Mouse (Mus musculus): ENCODE measurements around the gene Foxl1. TPM values are rescaled to one million over a fixed set of nuclear protein-coding genes. Genes with fewer than 3 reads are reported as not detected.

Gene Foxl1
- polyA plus RNA-seq, 2 experiments = 0.18 to 0.40 TPM

DNA sequence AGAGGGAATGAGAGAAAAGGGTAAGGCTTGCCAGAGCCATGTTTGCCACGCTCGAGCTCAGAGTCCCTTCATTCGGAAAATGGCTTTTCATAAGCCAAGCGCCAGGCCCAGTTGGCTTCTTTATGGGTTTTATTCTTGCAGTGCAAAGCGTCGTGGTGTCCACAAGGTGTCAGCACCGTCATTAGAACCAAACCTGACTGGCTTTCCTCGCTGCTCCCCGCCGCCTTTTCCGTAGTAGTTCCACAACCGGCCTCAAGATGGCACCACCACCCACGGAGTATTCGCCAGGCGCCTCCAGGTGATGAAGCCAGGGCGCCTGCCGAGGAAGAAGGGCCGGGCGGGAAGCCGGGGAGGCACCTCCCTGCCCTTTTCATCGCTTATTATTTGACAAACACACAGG, 14.5 kb upstream of the Foxl1 start:
- TF ChIP-seq POLR2A (IDR thresholded peaks at IDR 0.05; ENCODE audit: borderline replicate concordance, extremely low read depth, insufficient read depth, insufficient read length) = no peak
- 1% methylated on average over 21 of the region's 21 CpGs for WGBS
- Histone ChIP-seq H3K4me2 (replicated peaks; ENCODE audit: low read depth, low read length, severe bottlenecking) (peak overlapping the region; percentile 7; the same call in 1 of the 2 replicates), H3K27me3 (ENCODE audit: control insufficient read depth, insufficient read depth, low read length) (peaks cover 38% of the 10 kb centered on the region), H3K27ac (replicated peaks; ENCODE audit: low read depth, low read length) (no peak overlapping the region), H3K36me3 (ENCODE audit: control insufficient read depth, insufficient read depth, low read length) (no peaks in the 10 kb centered on the region), H3K9me3 (ENCODE audit: control insufficient read depth, low read length) (no peaks in the 10 kb centered on the region), H3K9ac (ENCODE audit: low read depth, low read length, severe bottlenecking) (no peak overlapping the region), H3K4me3 (replicated peaks; ENCODE audit: low read length) (0 out of 2 replicates have a peak overlapping the region, but pooled peaks have one; percentile 7), H3K4me1 (ENCODE audit: control insufficient read depth, insufficient read depth, low read length) (no peaks in the 10 kb centered on the region; the same call in 1 of the 2 replicates)
- peak; percentile 41; the same call in 1 of the 2 replicates for ATAC-seq (ENCODE audit: low FRiP score, low read depth)
- peak; percentile 89 for DNase-seq (ENCODE audit: low spot score)

DNA sequence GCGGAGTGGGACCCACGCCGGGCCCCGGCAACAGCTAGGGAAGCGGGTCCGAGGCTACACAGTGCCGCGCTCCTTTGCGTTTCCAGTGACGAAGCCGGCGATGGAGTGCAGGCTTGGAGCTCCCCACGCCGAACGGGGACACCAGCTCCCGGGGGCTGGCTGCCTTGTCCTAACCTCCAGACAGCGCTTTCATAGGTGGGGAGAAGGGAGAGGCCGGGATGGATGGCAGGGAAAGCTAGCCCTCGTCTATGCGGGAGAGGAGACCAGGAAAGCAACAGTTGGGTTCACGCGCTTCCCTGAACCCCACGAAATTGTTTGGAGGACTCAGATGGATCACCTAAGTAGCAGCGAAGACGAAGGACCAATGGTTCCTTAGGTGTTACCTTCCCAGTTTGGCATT, 12.6 kb upstream of the Foxl1 start:
- Histone ChIP-seq H3K4me3 (replicated peaks; ENCODE audit: low read length) (peak overlapping the region; percentile 28), H3K36me3 (ENCODE audit: control insufficient read depth, insufficient read depth, low read length) (no peaks in the 10 kb centered on the region), H3K27ac (replicated peaks; ENCODE audit: low read depth, low read length) (no peak overlapping the region), H3K9ac (ENCODE audit: low read depth, low read length, severe bottlenecking) (no peak overlapping the region; the same call in 1 of the 2 replicates), H3K9me3 (ENCODE audit: control insufficient read depth, low read length) (no peaks in the 10 kb centered on the region), H3K4me1 (ENCODE audit: control insufficient read depth, insufficient read depth, low read length) (no peaks in the 10 kb centered on the region; the same call in 1 of the 2 replicates), H3K4me2 (replicated peaks; ENCODE audit: low read depth, low read length, severe bottlenecking) (peak overlapping the region; percentile 38), H3K27me3 (ENCODE audit: control insufficient read depth, insufficient read depth, low read length) (peaks cover 51% of the 10 kb centered on the region)
- no peak for TF ChIP-seq POLR2A (IDR thresholded peaks at IDR 0.05; ENCODE audit: borderline replicate concordance, extremely low read depth, insufficient read depth, insufficient read length)
- DNase-seq (ENCODE audit: low spot score) (no peak), ATAC-seq (ENCODE audit: low FRiP score, low read depth) (no peak)
- WGBS = 2% methylated on average over 25 of the region's 25 CpGs

DNA sequence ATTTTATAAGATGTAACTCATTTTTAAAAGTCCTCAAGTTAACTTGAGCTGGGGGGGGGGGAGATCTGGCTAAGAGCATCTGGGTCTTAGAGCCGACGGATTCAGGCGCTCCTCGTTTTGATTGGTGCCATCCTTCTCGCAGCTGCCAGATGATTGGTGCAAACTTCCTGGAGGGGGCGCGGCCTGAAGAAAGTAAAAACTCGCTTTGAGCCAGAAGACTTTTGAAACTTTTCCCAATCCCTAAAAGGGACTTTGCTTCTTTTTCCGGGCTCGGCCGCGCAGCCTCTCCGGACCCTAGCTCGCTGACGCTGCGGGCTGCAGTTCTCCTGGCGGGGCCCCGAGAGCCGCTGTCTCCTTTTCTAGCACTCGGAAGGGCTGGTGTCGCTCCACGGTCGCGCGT, 11.8 kb upstream of the Foxl1 start, which contains the start of gene Foxc2:
Gene Foxc2 (plus strand): TSS at position 224 of the 400 bp plus-strand sequence.
- H3K9me3 ChIP-seq (ENCODE audit: control insufficient read depth, low read length) = no peaks in the 10 kb centered on the region
- H3K4me3 ChIP-seq (replicated peaks; ENCODE audit: low read length) = peak within 1 kb of the TSS; percentile 62
- H3K4me2 ChIP-seq (replicated peaks; ENCODE audit: low read depth, low read length, severe bottlenecking) = peak within 1 kb of the TSS; percentile 84
- H3K36me3 ChIP-seq (ENCODE audit: control insufficient read depth, insufficient read depth, low read length) = peaks cover under 1% of the 10 kb centered on the region; the same call in 1 of the 2 replicates
- peak; percentile 81 for ATAC-seq (ENCODE audit: low FRiP score, low read depth)
- H3K9ac ChIP-seq (ENCODE audit: low read depth, low read length, severe bottlenecking) = peak within 1 kb of the TSS; percentile 71
- H3K4me1 ChIP-seq (ENCODE audit: control insufficient read depth, insufficient read depth, low read length) = no peaks in the 10 kb centered on the region; the same call in 1 of the 2 replicates
- DNase-seq (ENCODE audit: low spot score) = peak; percentile 96
- H3K27ac ChIP-seq (replicated peaks; ENCODE audit: low read depth, low read length) = peak within 1 kb of the TSS; percentile 84
- whole genome bisulfite sequencing = under 1% methylated on average over 25 of the region's 25 CpGs
- no peak for TF ChIP-seq POLR2A (IDR thresholded peaks at IDR 0.05; ENCODE audit: borderline replicate concordance, extremely low read depth, insufficient read depth, insufficient read length)
- peaks cover 59% of the 10 kb centered on the region for H3K27me3 ChIP-seq (ENCODE audit: control insufficient read depth, insufficient read depth, low read length)

DNA sequence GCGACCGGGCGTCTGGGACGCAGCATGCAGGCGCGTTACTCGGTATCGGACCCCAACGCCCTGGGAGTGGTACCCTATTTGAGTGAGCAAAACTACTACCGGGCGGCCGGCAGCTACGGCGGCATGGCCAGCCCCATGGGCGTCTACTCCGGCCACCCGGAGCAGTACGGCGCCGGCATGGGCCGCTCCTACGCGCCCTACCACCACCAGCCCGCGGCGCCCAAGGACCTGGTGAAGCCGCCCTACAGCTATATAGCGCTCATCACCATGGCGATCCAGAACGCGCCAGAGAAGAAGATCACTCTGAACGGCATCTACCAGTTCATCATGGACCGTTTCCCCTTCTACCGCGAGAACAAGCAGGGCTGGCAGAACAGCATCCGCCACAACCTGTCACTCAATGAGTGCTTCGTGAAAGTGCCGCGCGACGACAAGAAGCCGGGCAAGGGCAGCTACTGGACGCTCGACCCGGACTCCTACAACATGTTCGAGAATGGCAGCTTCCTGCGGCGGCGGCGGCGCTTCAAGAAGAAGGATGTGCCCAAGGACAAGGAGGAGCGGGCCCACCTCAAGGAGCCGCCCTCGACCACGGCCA, 11.1 kb upstream of the Foxl1 start:
- no peak for TF ChIP-seq POLR2A (IDR thresholded peaks at IDR 0.05; ENCODE audit: borderline replicate concordance, extremely low read depth, insufficient read depth, insufficient read length)
- DNase-seq (ENCODE audit: low spot score) (no peak), ATAC-seq (ENCODE audit: low FRiP score, low read depth) (peak; percentile 25; the same call in 1 of the 2 replicates)
- H3K4me1 ChIP-seq (ENCODE audit: control insufficient read depth, insufficient read depth, low read length) = no peaks in the 10 kb centered on the region; the same call in 1 of the 2 replicates
- H3K4me2 ChIP-seq (replicated peaks; ENCODE audit: low read depth, low read length, severe bottlenecking) = peak overlapping the region; percentile 84
- peaks cover 66% of the 10 kb centered on the region for H3K27me3 ChIP-seq (ENCODE audit: control insufficient read depth, insufficient read depth, low read length)
- H3K4me3 ChIP-seq (replicated peaks; ENCODE audit: low read length) = peak overlapping the region; percentile 62
- H3K36me3 ChIP-seq (ENCODE audit: control insufficient read depth, insufficient read depth, low read length) = peaks cover 8% of the 10 kb centered on the region; the same call in 1 of the 2 replicates
- under 1% methylated on average over 53 of the region's 55 CpGs for WGBS
- peak overlapping the region; percentile 84 for H3K27ac ChIP-seq (replicated peaks; ENCODE audit: low read depth, low read length)
- H3K9me3 ChIP-seq (ENCODE audit: control insufficient read depth, low read length) = no peaks in the 10 kb centered on the region
- H3K9ac ChIP-seq (ENCODE audit: low read depth, low read length, severe bottlenecking) = peak overlapping the region; percentile 71

DNA sequence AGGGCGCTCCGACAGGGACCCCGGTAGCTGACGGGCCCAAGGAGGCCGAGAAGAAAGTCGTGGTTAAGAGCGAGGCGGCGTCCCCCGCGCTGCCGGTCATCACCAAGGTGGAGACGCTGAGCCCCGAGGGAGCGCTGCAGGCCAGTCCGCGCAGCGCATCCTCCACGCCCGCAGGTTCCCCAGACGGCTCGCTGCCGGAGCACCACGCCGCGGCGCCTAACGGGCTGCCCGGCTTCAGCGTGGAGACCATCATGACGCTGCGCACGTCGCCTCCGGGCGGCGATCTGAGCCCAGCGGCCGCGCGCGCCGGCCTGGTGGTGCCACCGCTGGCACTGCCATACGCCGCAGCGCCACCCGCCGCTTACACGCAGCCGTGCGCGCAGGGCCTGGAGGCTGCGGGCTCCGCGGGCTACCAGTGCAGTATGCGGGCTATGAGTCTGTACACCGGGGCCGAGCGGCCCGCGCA, 10.5 kb upstream of the Foxl1 start:
- under 1% methylated on average over 39 of the region's 62 CpGs for WGBS
- TF ChIP-seq POLR2A (IDR thresholded peaks at IDR 0.05; ENCODE audit: borderline replicate concordance, extremely low read depth, insufficient read depth, insufficient read length) = no peak
- peak overlapping the region; percentile 84 for H3K27ac ChIP-seq (replicated peaks; ENCODE audit: low read depth, low read length)

More for the DNA sequence above, 10.5 kb upstream of the Foxl1 start:
- Histone ChIP-seq H3K36me3 (ENCODE audit: control insufficient read depth, insufficient read depth, low read length) (peaks cover 9% of the 10 kb centered on the region; the same call in 1 of the 2 replicates), H3K4me3 (replicated peaks; ENCODE audit: low read length) (peak overlapping the region; percentile 62), H3K9me3 (ENCODE audit: control insufficient read depth, low read length) (no peaks in the 10 kb centered on the region), H3K27me3 (ENCODE audit: control insufficient read depth, insufficient read depth, low read length) (peaks cover 72% of the 10 kb centered on the region), H3K9ac (ENCODE audit: low read depth, low read length, severe bottlenecking) (peak overlapping the region; percentile 71), H3K4me2 (replicated peaks; ENCODE audit: low read depth, low read length, severe bottlenecking) (peak overlapping the region; percentile 84), H3K4me1 (ENCODE audit: control insufficient read depth, insufficient read depth, low read length) (no peaks in the 10 kb centered on the region; the same call in 1 of the 2 replicates)
- ATAC-seq (ENCODE audit: low FRiP score, low read depth) (no peak), DNase-seq (ENCODE audit: low spot score) (no peak)
